Mouse (Mus musculus): Measurements from ENCODE around the gene Lysmd1.

DNA sequence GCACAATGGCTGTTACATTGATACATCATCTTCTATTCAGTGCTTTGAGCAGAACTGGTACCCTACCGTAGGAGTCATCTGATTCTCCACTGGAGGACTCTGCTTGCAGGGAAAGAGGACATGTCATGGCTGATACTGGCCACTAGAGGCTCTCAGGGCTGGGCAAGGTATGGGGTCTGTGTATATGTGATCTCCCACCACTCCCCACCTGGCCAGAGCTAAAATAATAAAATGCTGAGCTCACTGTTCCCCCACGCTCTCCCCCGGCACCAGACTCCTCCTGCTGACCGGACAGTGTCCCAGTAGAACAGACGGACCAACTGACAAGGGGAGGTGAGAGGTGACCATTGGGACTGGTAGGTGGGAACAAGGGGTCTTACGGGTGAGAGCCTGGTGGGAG, 9.6 kb upstream of the Lysmd1 start, which contains the start of gene Tmod4:
- TF ChIP-seq CTCF (IDR thresholded peaks at IDR 0.05; ENCODE audit: extremely low read depth, insufficient read depth, low read length) (peak; percentile 43), POLR2A (IDR thresholded peaks at IDR 0.05; ENCODE audit: extremely low read depth, insufficient read depth, low read length) (no peak)

Measured in cortical plate, adult 2 months (tissue).